ENCODE assay signal across 14 mouse cellular contexts in genomic region chr13:44260039-44260438, GRCm38 (mm10).
DNase-seq lines count a peak whose midpoint lies in the region; ATAC-seq and TF ChIP-seq lines count a peak whose summit lies in the region.
"Had no signal": no experiment of that assay in that cellular context is flagged by ENCODE, and none has a peak within 500 bp of the region (broad histone marks: within the 10 kb centered on the region; RNA-seq: fewer than 3 reads in every experiment).

No protein-coding gene starts in this region.

- H3K27me3 ChIP-seq in heart, embryonic 10.5 days (ENCODE audit: insufficient read depth, poor library complexity, severe bottlenecking), result no peaks in the 10 kb centered on the region
- no peaks in the 10 kb centered on the region for H3K27me3 ChIP-seq in megakaryocyte, embryonic 14.5 days (replicated peaks)
- no peaks in the 10 kb centered on the region for H3K27me3 ChIP-seq in heart, embryonic 13.5 days (replicated peaks)
- no peaks in the 10 kb centered on the region for H3K27me3 ChIP-seq in limb, embryonic 14.5 days (ENCODE audit: control insufficient read depth, insufficient read depth, low read length)
- H3K27me3 ChIP-seq: hindbrain, embryonic 15.5 days; liver, embryonic 15.5 days; neural tube, embryonic 13.5 days had no signal

- WGBS in heart, embryonic 10.5 days, result 57% methylated on average over 6 of the region's 6 CpGs
- 56% methylated on average over 6 of the region's 6 CpGs for WGBS in heart, embryonic 13.5 days
- 39% methylated on average over 6 of the region's 6 CpGs for WGBS in limb, embryonic 14.5 days

- no peak overlapping the region for H3K4me3 ChIP-seq in heart, embryonic 10.5 days
- H3K4me3 ChIP-seq in megakaryocyte, embryonic 14.5 days (replicated peaks), result peak overlapping the region; percentile 60
- H3K4me3 ChIP-seq in heart, embryonic 13.5 days, result no peak overlapping the region
- no peak overlapping the region for H3K4me3 ChIP-seq in limb, embryonic 14.5 days (replicated peaks; ENCODE audit: low read length)
- H3K4me3 ChIP-seq: hindbrain, embryonic 15.5 days; liver, embryonic 15.5 days; neural tube, embryonic 13.5 days had no signal

- peak; percentile 98 for DNase-seq in heart, adult 11 months
- no peak for DNase-seq in heart, embryonic 10.5 days (ENCODE audit: low spot score)
- DNase-seq in limb, embryonic 14.5 days (ENCODE audit: low spot score), result peak; percentile 67
- DNase-seq in urinary bladder, postnatal 14 days (ENCODE audit: low spot score), result no peak
- DNase-seq in adipocyte (ENCODE audit: low spot score), result no peak
- DNase-seq: cerebellum, postnatal 36 days; forebrain, postnatal 0 days had no signal

- H3K27ac ChIP-seq in heart, embryonic 10.5 days, result no peak overlapping the region
- H3K27ac ChIP-seq in heart, embryonic 13.5 days (replicated peaks), result 0 out of 2 replicates have a peak overlapping the region, but pooled peaks have one; percentile 9
- H3K27ac ChIP-seq in limb, embryonic 14.5 days (replicated peaks; ENCODE audit: low read depth, low read length), result no peak overlapping the region
- H3K27ac ChIP-seq: hindbrain, embryonic 15.5 days; liver, embryonic 15.5 days; macrophage; neural tube, embryonic 13.5 days had no signal

- H3K4me2 ChIP-seq in heart, embryonic 13.5 days, result no peak overlapping the region
- no peak overlapping the region for H3K4me2 ChIP-seq in limb, embryonic 14.5 days (replicated peaks; ENCODE audit: low read depth, low read length, severe bottlenecking)
- H3K4me2 ChIP-seq: hindbrain, embryonic 15.5 days; liver, embryonic 15.5 days; neural tube, embryonic 13.5 days had no signal

- no peaks in the 10 kb centered on the region for H3K4me1 ChIP-seq in heart, embryonic 10.5 days
- peaks cover 42% of the 10 kb centered on the region for H3K4me1 ChIP-seq in megakaryocyte, embryonic 14.5 days
- peaks cover 8% of the 10 kb centered on the region for H3K4me1 ChIP-seq in heart, embryonic 13.5 days
- H3K4me1 ChIP-seq in limb, embryonic 14.5 days (ENCODE audit: control insufficient read depth, insufficient read depth, low read length), result peaks cover 20% of the 10 kb centered on the region
- H3K4me1 ChIP-seq: hindbrain, embryonic 15.5 days; liver, embryonic 15.5 days; neural tube, embryonic 13.5 days had no signal

- no peak overlapping the region for H3K9ac ChIP-seq in heart, embryonic 13.5 days
- H3K9ac ChIP-seq in limb, embryonic 14.5 days (ENCODE audit: low read depth, low read length, severe bottlenecking), result no peak overlapping the region
- H3K9ac ChIP-seq: forebrain, postnatal 0 days; hindbrain, embryonic 15.5 days; liver, embryonic 15.5 days; neural tube, embryonic 13.5 days had no signal

- TF ChIP-seq POLR2A in limb, embryonic 14.5 days (IDR thresholded peaks at IDR 0.05; ENCODE audit: borderline replicate concordance, extremely low read depth, insufficient read depth, insufficient read length), result no peak

- H3K9me3 ChIP-seq in heart, embryonic 10.5 days, result no peaks in the 10 kb centered on the region
- peaks cover 7% of the 10 kb centered on the region; the same call in 1 of the 2 replicates for H3K9me3 ChIP-seq in megakaryocyte, embryonic 14.5 days
- H3K9me3 ChIP-seq in heart, embryonic 13.5 days, result no peaks in the 10 kb centered on the region
- H3K9me3 ChIP-seq in limb, embryonic 14.5 days (ENCODE audit: control insufficient read depth, low read length), result no peaks in the 10 kb centered on the region
- H3K9me3 ChIP-seq: hindbrain, embryonic 15.5 days; liver, embryonic 15.5 days; neural tube, embryonic 13.5 days had no signal

- no peak for ATAC-seq in megakaryocyte, adult 5-6 weeks (ENCODE audit: poor library complexity, severe bottlenecking)
- no peak for ATAC-seq in heart, embryonic 13.5 days (ENCODE audit: extremely low read depth, insufficient number of reproducible peaks, low FRiP score, low TSS enrichment)
- ATAC-seq in limb, embryonic 14.5 days (ENCODE audit: low FRiP score, low read depth), result no peak
- ATAC-seq: forebrain, postnatal 0 days had no signal

- H3K36me3 ChIP-seq in heart, embryonic 10.5 days, result no peaks in the 10 kb centered on the region
- H3K36me3 ChIP-seq in megakaryocyte, embryonic 14.5 days (replicated peaks; ENCODE audit: low read length), result no peaks in the 10 kb centered on the region
- no peaks in the 10 kb centered on the region for H3K36me3 ChIP-seq in heart, embryonic 13.5 days
- H3K36me3 ChIP-seq in limb, embryonic 14.5 days (ENCODE audit: control insufficient read depth, insufficient read depth, low read length), result no peaks in the 10 kb centered on the region
- H3K36me3 ChIP-seq: hindbrain, embryonic 15.5 days; liver, embryonic 15.5 days; neural tube, embryonic 13.5 days had no signal

Comparison
In these comparisons a context has a peak if more than half of its experiments do, and no peak if none do; other contexts are left out.
1. DNase-seq: peak in heart, adult 11 months (single experiment) and limb, embryonic 14.5 days (single experiment); none in heart, embryonic 10.5 days (single experiment), urinary bladder, postnatal 14 days (single experiment) and adipocyte (single experiment).